Mouse (Mus musculus): ENCODE data around the gene Cyb5r3.

Cyb5r3 gene

GRCm38 (mm10) chr15:83106426-83106825 is 66.0 kb downstream of the Cyb5r3 start:
- DNase-seq (ENCODE audit: low spot score in 2 of 2), result no peak
